Mouse (Mus musculus): ENCODE measurements around the gene Pabpn1l.

GRCm38 (mm10) chr8:122571750-122572267 is 50.7 kb downstream of the Pabpn1l start:
- TF ChIP-seq CTCF (conservative IDR thresholded peaks at IDR 0.05; ENCODE audit: insufficient read depth, insufficient read length, low read depth, low read length) (no peak), POLR2A (IDR thresholded peaks at IDR 0.05; ENCODE audit: low read depth, low read length) (no peak)

All from kidney, adult 2 months (tissue).